Comparison of ENCODE assay signal across 13 mouse cellular contexts in the genomic region with DNA sequence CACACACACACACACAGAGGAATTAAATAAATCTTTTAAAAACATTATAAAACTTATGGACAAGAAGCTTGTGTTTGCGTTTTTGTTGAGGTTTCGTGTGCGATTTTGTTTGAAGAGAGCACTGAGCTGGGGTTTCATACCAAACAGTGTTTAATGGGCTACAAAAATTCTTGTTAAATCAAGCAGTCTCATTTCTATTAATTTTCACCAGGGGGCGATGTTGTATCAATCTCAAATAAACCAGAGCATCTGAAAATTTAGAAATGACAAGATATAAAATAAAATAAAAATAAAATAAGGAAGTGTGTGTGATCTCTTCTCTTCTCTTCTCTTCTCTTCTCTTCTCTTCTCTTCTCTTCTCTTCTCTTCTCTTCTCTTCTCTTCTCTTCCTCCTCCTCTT. TPM values are rescaled to one million over a fixed set of nuclear protein-coding genes. Genes with fewer than 3 reads are reported as not detected.
DNase-seq lines count a peak whose midpoint lies in the region; ATAC-seq and TF ChIP-seq lines count a peak whose summit lies in the region.
"Had no signal": no experiment of that assay in that cellular context is flagged by ENCODE, and none has a peak within 500 bp of the region (broad histone marks: within the 10 kb centered on the region; RNA-seq: fewer than 3 reads in every experiment).

No protein-coding gene starts in this region.

- H3K27ac ChIP-seq in hindbrain, postnatal 0 days, result no peak overlapping the region
- no peak overlapping the region for H3K27ac ChIP-seq in hindbrain, embryonic 13.5 days
- H3K27ac ChIP-seq: forebrain, embryonic 12.5 days; macrophage; neural tube, embryonic 12.5 days had no signal

- no peaks in the 10 kb centered on the region for H3K27me3 ChIP-seq in hindbrain, postnatal 0 days (ENCODE audit: insufficient read depth, low read length)
- no peaks in the 10 kb centered on the region for H3K27me3 ChIP-seq in hindbrain, embryonic 13.5 days
- H3K27me3 ChIP-seq: heart, embryonic 12.5 days; neural tube, embryonic 12.5 days had no signal

- ATAC-seq in hindbrain, postnatal 0 days, result no peak
- ATAC-seq in hindbrain, embryonic 13.5 days (ENCODE audit: low FRiP score), result no peak

- peak; percentile 79 for DNase-seq in hindbrain, postnatal 0 days (ENCODE audit: low spot score)
- DNase-seq in A20 (ENCODE audit: low read depth, low spot score) (peak; percentile 42), MEL-GATA-1-ER (ENCODE audit: extremely low read depth, low read depth) (peak; percentile 6)
- peak; percentile 17 for DNase-seq in fibroblast of lung, adult 2 months (ENCODE audit: low read depth)
- no peak for DNase-seq in frontal cortex, postnatal 36 days (ENCODE audit: low spot score in 2 of 2)
- no peak for DNase-seq in layer of hippocampus, adult 9-11 months
- DNase-seq: cerebellum, adult 11 months; kidney, adult 11 months had no signal

- H3K9me3 ChIP-seq in hindbrain, postnatal 0 days (ENCODE audit: low read length), result no peaks in the 10 kb centered on the region
- no peaks in the 10 kb centered on the region for H3K9me3 ChIP-seq in hindbrain, embryonic 13.5 days

- no peak overlapping the region for H3K4me3 ChIP-seq in hindbrain, postnatal 0 days (ENCODE audit: low read length)
- H3K4me3 ChIP-seq in hindbrain, embryonic 13.5 days, result no peak overlapping the region
- H3K4me3 ChIP-seq: forebrain, embryonic 12.5 days; heart, embryonic 12.5 days; neural tube, embryonic 12.5 days had no signal

- H3K4me1 ChIP-seq in hindbrain, postnatal 0 days (ENCODE audit: insufficient read depth, low read length), result no peaks in the 10 kb centered on the region
- H3K4me1 ChIP-seq in hindbrain, embryonic 13.5 days (replicated peaks), result peaks cover 7% of the 10 kb centered on the region; the same call in 1 of the 2 replicates
- H3K4me1 ChIP-seq: heart, embryonic 12.5 days; neural tube, embryonic 12.5 days had no signal

- H3K9ac ChIP-seq in hindbrain, postnatal 0 days (replicated peaks; ENCODE audit: low read length), result no peak overlapping the region
- no peak overlapping the region for H3K9ac ChIP-seq in hindbrain, embryonic 13.5 days
- H3K9ac ChIP-seq: forebrain, embryonic 12.5 days; heart, embryonic 12.5 days; neural tube, embryonic 12.5 days had no signal

- TF ChIP-seq CTCF in hindbrain, postnatal 0 days (IDR thresholded peaks at IDR 0.05; ENCODE audit: low read depth), result peak; percentile 62

- WGBS in hindbrain, postnatal 0 days, result 37% methylated on average over 4 of the region's 4 CpGs
- 31% methylated on average over 4 of the region's 4 CpGs for WGBS in hindbrain, embryonic 13.5 days

- H3K36me3 ChIP-seq in hindbrain, postnatal 0 days (ENCODE audit: insufficient read depth, low read length), result no peaks in the 10 kb centered on the region
- H3K36me3 ChIP-seq in hindbrain, embryonic 13.5 days, result no peaks in the 10 kb centered on the region
- H3K36me3 ChIP-seq: forebrain, embryonic 12.5 days; heart, embryonic 12.5 days; neural tube, embryonic 12.5 days had no signal

- H3K4me2 ChIP-seq in hindbrain, postnatal 0 days (ENCODE audit: low read depth, low read length), result no peak overlapping the region
- H3K4me2 ChIP-seq in hindbrain, embryonic 13.5 days, result no peak overlapping the region
- H3K4me2 ChIP-seq: forebrain, embryonic 12.5 days; heart, embryonic 12.5 days; neural tube, embryonic 12.5 days had no signal

RNA-seq across cellular contexts. Expression of a gene that starts 19.8 kb away (rescaled TPM):
- 3.8 and 6.0 TPM in 2 replicates for total RNA-seq in hindbrain, postnatal 0 days (2014; rRNA removed)
- 4.2 and 4.8 TPM in 2 replicates for polyA plus RNA-seq in hindbrain, postnatal 0 days (2015; fragmentation: Nextera tagmentation; extraction: Ambion mirVana)
- polyA plus RNA-seq in hindbrain, embryonic 13.5 days (2015; fragmentation: Nextera tagmentation; extraction: Ambion mirVana), result 0.69 and 1.5 TPM in 2 replicates
- polyA plus RNA-seq: macrophage had no signal

RNA-seq across cellular contexts. Expression of a gene that starts 33.4 kb away (rescaled TPM):
- 0.14 TPM in 1 of 2 replicates, not detected in the other for total RNA-seq in hindbrain, postnatal 0 days (2014; rRNA removed)
- polyA plus RNA-seq in hindbrain, postnatal 0 days (2015; fragmentation: Nextera tagmentation; extraction: Ambion mirVana), result 1.1 TPM in 2 replicates
- 0.58 and 0.64 TPM in 2 replicates for polyA plus RNA-seq in hindbrain, embryonic 13.5 days (2015; fragmentation: Nextera tagmentation; extraction: Ambion mirVana)
- polyA plus RNA-seq: macrophage had no signal

Comparison
In these comparisons a context has a peak if more than half of its experiments do, and no peak if none do; other contexts are left out.
1. DNase-seq: peak in hindbrain, postnatal 0 days (single experiment), A20 (single experiment), MEL-GATA-1-ER (single experiment) and fibroblast of lung, adult 2 months (single experiment); none in frontal cortex, postnatal 36 days (0 of 2) and layer of hippocampus, adult 9-11 months (single experiment).